ENCODE assay signal across 15 mouse cellular contexts in genomic region chr13:53267155-53267554, GRCm38 (mm10). TPM values are rescaled to one million over a fixed set of nuclear protein-coding genes. Genes with fewer than 3 reads are reported as not detected.
A peak's percentile ranks its signal among the peaks of the same experiment; 100 is the strongest.
DNase-seq lines count a peak whose midpoint lies in the region; ATAC-seq and TF ChIP-seq lines count a peak whose summit lies in the region.
"Had no signal": no experiment of that assay in that cellular context is flagged by ENCODE, and none has a peak within 500 bp of the region (broad histone marks: within the 10 kb centered on the region; RNA-seq: fewer than 3 reads in every experiment).

No protein-coding gene starts in this region.

- H3K4me3 ChIP-seq in heart, embryonic 10.5 days, result no peak overlapping the region
- H3K4me3 ChIP-seq in kidney, adult 2 months (ENCODE audit: insufficient read depth, low read depth, low read length), result no peak overlapping the region
- H3K4me3 ChIP-seq in embryonic facial prominence, embryonic 12.5 days, result no peak overlapping the region
- 0 out of 2 replicates have a peak overlapping the region, but pooled peaks have one; percentile 22 for H3K4me3 ChIP-seq in limb, embryonic 13.5 days
- H3K4me3 ChIP-seq: left cerebral cortex, adult 2 months had no signal

- no peak for TF ChIP-seq CTCF in kidney, adult 2 months (conservative IDR thresholded peaks at IDR 0.05; ENCODE audit: insufficient read depth, insufficient read length, low read depth, low read length)

- DNase-seq in heart, embryonic 10.5 days (ENCODE audit: low spot score), result no peak
- DNase-seq in heart, postnatal 36 days, result no peak
- peak; percentile 36 for DNase-seq in kidney, adult 2 months
- DNase-seq in kidney, postnatal 14 days, result no peak
- DNase-seq in spleen, postnatal 36 days (ENCODE audit: low spot score in 2 of 2), result no peak
- DNase-seq in layer of hippocampus, postnatal 36 days, result no peak
- DNase-seq: adrenal gland, postnatal 36 days; cerebellum, adult 9-11 months; heart, postnatal 14 days had no signal

- H3K36me3 ChIP-seq in heart, embryonic 10.5 days, result no peaks in the 10 kb centered on the region
- no peaks in the 10 kb centered on the region for H3K36me3 ChIP-seq in kidney, adult 2 months (ENCODE audit: control insufficient read depth, insufficient read depth, low read length)
- H3K36me3 ChIP-seq in embryonic facial prominence, embryonic 12.5 days, result no peaks in the 10 kb centered on the region
- H3K36me3 ChIP-seq in limb, embryonic 13.5 days, result no peaks in the 10 kb centered on the region

- no peak for TF ChIP-seq POLR2A in kidney, adult 2 months (IDR thresholded peaks at IDR 0.05; ENCODE audit: low read depth, low read length)

- H3K27ac ChIP-seq in heart, embryonic 10.5 days, result 0 out of 2 replicates have a peak overlapping the region, but pooled peaks have one; percentile 39
- peak overlapping the region; percentile 29; the same call in 1 of the 2 replicates for H3K27ac ChIP-seq in kidney, adult 2 months (ENCODE audit: insufficient read depth, low read depth, low read length)
- peak overlapping the region; percentile 38 for H3K27ac ChIP-seq in embryonic facial prominence, embryonic 12.5 days
- peak overlapping the region; percentile 81; the same call in 1 of the 2 replicates for H3K27ac ChIP-seq in limb, embryonic 13.5 days
- H3K27ac ChIP-seq: hindbrain, postnatal 0 days; left cerebral cortex, adult 2 months had no signal

- H3K4me2 ChIP-seq in embryonic facial prominence, embryonic 12.5 days (replicated peaks), result peak overlapping the region; percentile 29
- peak overlapping the region; percentile 52 for H3K4me2 ChIP-seq in limb, embryonic 13.5 days (replicated peaks)

- H3K4me1 ChIP-seq in heart, embryonic 10.5 days, result peaks cover 69% of the 10 kb centered on the region
- H3K4me1 ChIP-seq in kidney, adult 2 months (ENCODE audit: control insufficient read depth, insufficient read depth, low read length), result no peaks in the 10 kb centered on the region; the same call in 1 of the 2 replicates
- H3K4me1 ChIP-seq in embryonic facial prominence, embryonic 12.5 days, result peaks cover 48% of the 10 kb centered on the region
- H3K4me1 ChIP-seq in limb, embryonic 13.5 days, result peaks cover 71% of the 10 kb centered on the region

- H3K9ac ChIP-seq in embryonic facial prominence, embryonic 12.5 days, result no peak overlapping the region
- H3K9ac ChIP-seq in limb, embryonic 13.5 days, result no peak overlapping the region

- 90% methylated on average over 4 of the region's 4 CpGs for WGBS in heart, embryonic 10.5 days
- WGBS in kidney, adult 2 months, result 38% methylated on average over 4 of the region's 4 CpGs
- 73% methylated on average over 4 of the region's 4 CpGs for WGBS in embryonic facial prominence, embryonic 12.5 days
- WGBS in limb, embryonic 13.5 days, result 74% methylated on average over 4 of the region's 4 CpGs

- ATAC-seq in embryonic facial prominence, embryonic 12.5 days (ENCODE audit: insufficient number of reproducible peaks, insufficient read depth, low FRiP score, low TSS enrichment), result no peak
- no peak for ATAC-seq in limb, embryonic 13.5 days (ENCODE audit: low FRiP score, low read depth)
- ATAC-seq: hindbrain, postnatal 0 days had no signal

- H3K27me3 ChIP-seq in heart, embryonic 10.5 days (ENCODE audit: insufficient read depth, poor library complexity, severe bottlenecking), result no peaks in the 10 kb centered on the region
- no peaks in the 10 kb centered on the region for H3K27me3 ChIP-seq in kidney, adult 2 months (replicated peaks; ENCODE audit: control insufficient read depth, insufficient read depth, low read length)
- no peaks in the 10 kb centered on the region for H3K27me3 ChIP-seq in embryonic facial prominence, embryonic 12.5 days
- no peaks in the 10 kb centered on the region for H3K27me3 ChIP-seq in limb, embryonic 13.5 days

- intact Hi-C loops in heart, postnatal 36 days (cut with DNase I), result no loop called here

- H3K9me3 ChIP-seq in heart, embryonic 10.5 days, result no peaks in the 10 kb centered on the region
- H3K9me3 ChIP-seq in embryonic facial prominence, embryonic 12.5 days, result no peaks in the 10 kb centered on the region
- no peaks in the 10 kb centered on the region for H3K9me3 ChIP-seq in limb, embryonic 13.5 days

RNA-seq across cellular contexts. Expression of gene Ror2, which starts 18.8 kb away (rescaled TPM):
- 25.8 and 27.8 TPM in 2 replicates for polyA plus RNA-seq in heart, embryonic 10.5 days (2016; fragmentation: Nextera tagmentation; extraction: Ambion mirVana)
- total RNA-seq in heart, postnatal 36 days (2021), result 1 to 10 TPM; 1.3 to 1.9 TPM
- 3.7 and 6.0 TPM in 2 replicates for polyA plus RNA-seq in kidney, adult 2 months (2012; rRNA removed)
- polyA plus RNA-seq in embryonic facial prominence, embryonic 12.5 days (2016; fragmentation: Nextera tagmentation; extraction: Ambion mirVana), result 42.0 and 42.1 TPM in 2 replicates
- 25.7 and 25.8 TPM in 2 replicates for polyA plus RNA-seq in limb, embryonic 13.5 days (2015; fragmentation: Nextera tagmentation; extraction: Ambion mirVana)
- under 1 TPM; 0.65 to 0.91 TPM for total RNA-seq in layer of hippocampus, postnatal 36 days (2021)
- total RNA-seq: liver, adult 2 months; megakaryocyte-erythroid progenitor cell, adult 5-6 weeks had no signal

Comparison
In these comparisons a context has a peak if more than half of its experiments do, and no peak if none do; other contexts are left out.
1. H3K27ac ChIP-seq: peak in every context shown above with its lines; median percentile 81 in limb, embryonic 13.5 days; 39 in heart, embryonic 10.5 days; 38 in embryonic facial prominence, embryonic 12.5 days; 29 in kidney, adult 2 months.